Mouse (Mus musculus): ENCODE measurements around the gene Prkd2. TPM values are rescaled to one million over a fixed set of nuclear protein-coding genes. Genes with fewer than 3 reads are reported as not detected.

Gene Prkd2
- polyA plus RNA-seq, 2 experiments, result 1.8 to 2.5 TPM

- H3K9me3 ChIP-seq (ENCODE audit: control insufficient read depth, low read length), result no peaks in the 10 kb centered on the region
- H3K4me2 ChIP-seq (ENCODE audit: low read depth), result no peak overlapping the region
- no peak for DNase-seq (ENCODE audit: low read depth in 3 of 3, low spot score in 3 of 3)
- H3K27me3 ChIP-seq (ENCODE audit: control insufficient read depth, insufficient read depth, low read length), result peaks cover 20% of the 10 kb centered on the region
- no peaks in the 10 kb centered on the region for H3K36me3 ChIP-seq (replicated peaks; ENCODE audit: control insufficient read depth, insufficient read depth, low read depth)
- H3K4me3 ChIP-seq (ENCODE audit: insufficient read depth in 1 of 2, low read depth in 2 of 2, low read length in 2 of 2), result no peak overlapping the region
- H3K9ac ChIP-seq (replicated peaks), result no peak overlapping the region
- H3K27ac ChIP-seq, result no peak overlapping the region
- TF ChIP-seq CTCF (IDR thresholded peaks at IDR 0.05; ENCODE audit: low read depth), result no peak
- TF ChIP-seq EP300 (IDR thresholded peaks at IDR 0.05; ENCODE audit: low read depth), result no peak
- no peak for ATAC-seq (ENCODE audit: insufficient read depth)
- WGBS (ENCODE audit: insufficient replicate concordance), result 77% methylated on average over 9 of the region's 9 CpGs
- H3K4me1 ChIP-seq (replicated peaks; ENCODE audit: control insufficient read depth in 2 of 2, insufficient read depth in 2 of 2, low read length in 1 of 2), result no peaks in the 10 kb centered on the region
These were observed 34.1 kb upstream of the Prkd2 start for GRCm38 (mm10) chr7:16808647-16809046.

GRCm38 (mm10) chr7:16809739-16810138, 33.0 kb upstream of the Prkd2 start:
- Histone ChIP-seq H3K36me3 (replicated peaks; ENCODE audit: control insufficient read depth, insufficient read depth, low read depth) (no peaks in the 10 kb centered on the region), H3K4me1 (replicated peaks; ENCODE audit: control insufficient read depth in 2 of 2, insufficient read depth in 2 of 2, low read length in 1 of 2) (no peaks in the 10 kb centered on the region), H3K4me2 (ENCODE audit: low read depth) (no peak overlapping the region), H3K4me3 (ENCODE audit: insufficient read depth in 1 of 2, low read depth in 2 of 2, low read length in 2 of 2) (no peak overlapping the region), H3K27me3 (ENCODE audit: control insufficient read depth, insufficient read depth, low read length) (peaks cover 20% of the 10 kb centered on the region), H3K27ac (no peak overlapping the region), H3K9ac (replicated peaks) (no peak overlapping the region), H3K9me3 (ENCODE audit: control insufficient read depth, low read length) (no peaks in the 10 kb centered on the region)
- ATAC-seq (ENCODE audit: insufficient read depth) (no peak; the same call in 1 of the 2 replicates), DNase-seq (ENCODE audit: low read depth in 3 of 3, low spot score in 3 of 3) (peak; percentile 44 to 60 (median 46))
- 19% methylated on average over 10 of the region's 10 CpGs for WGBS (ENCODE audit: insufficient replicate concordance)
- TF ChIP-seq EP300 (IDR thresholded peaks at IDR 0.05; ENCODE audit: low read depth) (no peak), CTCF (IDR thresholded peaks at IDR 0.05; ENCODE audit: low read depth) (peak; percentile 97)

- peaks cover 20% of the 10 kb centered on the region for H3K27me3 ChIP-seq (ENCODE audit: control insufficient read depth, insufficient read depth, low read length)
- H3K27ac ChIP-seq, result no peak overlapping the region
- no peaks in the 10 kb centered on the region for H3K36me3 ChIP-seq (replicated peaks; ENCODE audit: control insufficient read depth, insufficient read depth, low read depth)
- H3K9ac ChIP-seq (replicated peaks), result no peak overlapping the region
- H3K4me1 ChIP-seq (replicated peaks; ENCODE audit: control insufficient read depth in 2 of 2, insufficient read depth in 2 of 2, low read length in 1 of 2), result peaks cover 0 to under 1% of the 10 kb centered on the region in 2 experiments; a peak in 1 of 4 replicates
- WGBS (ENCODE audit: insufficient replicate concordance), result 58% methylated on average over 28 of the region's 28 CpGs
- DNase-seq (ENCODE audit: low read depth in 3 of 3, low spot score in 3 of 3) (no peak), ATAC-seq (ENCODE audit: insufficient read depth) (no peak)
- TF ChIP-seq CTCF (IDR thresholded peaks at IDR 0.05; ENCODE audit: low read depth), result no peak
- TF ChIP-seq EP300 (IDR thresholded peaks at IDR 0.05; ENCODE audit: low read depth), result no peak
- no peaks in the 10 kb centered on the region for H3K9me3 ChIP-seq (ENCODE audit: control insufficient read depth, low read length)
- no peak overlapping the region; the same call in 1 of the 2 replicates for H3K4me2 ChIP-seq (ENCODE audit: low read depth)
- H3K4me3 ChIP-seq (ENCODE audit: insufficient read depth in 1 of 2, low read depth in 2 of 2, low read length in 2 of 2), result no peak overlapping the region
These were observed 32.2 kb upstream of the Prkd2 start for GRCm38 (mm10) chr7:16810399-16810919.

GRCm38 (mm10) chr7:16810920-16811648, 31.6 kb upstream of the Prkd2 start:
- no peak for DNase-seq (ENCODE audit: low read depth in 3 of 3, low spot score in 3 of 3)
- no peak overlapping the region for H3K27ac ChIP-seq
- H3K4me1 ChIP-seq (replicated peaks; ENCODE audit: control insufficient read depth in 2 of 2, insufficient read depth in 2 of 2, low read length in 1 of 2), result peaks cover 4% of the 10 kb centered on the region in 2 experiments; a peak in 2 of 4 replicates
- no peak overlapping the region for H3K9ac ChIP-seq (replicated peaks)
- peaks cover 20% of the 10 kb centered on the region for H3K27me3 ChIP-seq (ENCODE audit: control insufficient read depth, insufficient read depth, low read length)
- ATAC-seq (ENCODE audit: insufficient read depth), result no peak
- WGBS (ENCODE audit: insufficient replicate concordance), result 25% methylated on average over 90 of the region's 90 CpGs
- H3K9me3 ChIP-seq (ENCODE audit: control insufficient read depth, low read length), result no peaks in the 10 kb centered on the region
- peak overlapping the region; percentile 41 for H3K4me2 ChIP-seq (ENCODE audit: low read depth)
- TF ChIP-seq EP300 (IDR thresholded peaks at IDR 0.05; ENCODE audit: low read depth), result no peak
- TF ChIP-seq CTCF (IDR thresholded peaks at IDR 0.05; ENCODE audit: low read depth), result peak; percentile 23; the same call in 1 of the 2 replicates
- H3K36me3 ChIP-seq (replicated peaks; ENCODE audit: control insufficient read depth, insufficient read depth, low read depth), result no peaks in the 10 kb centered on the region
- peak overlapping the region in 1 of 2 experiments; percentile 11; a peak in 1 of 4 replicates for H3K4me3 ChIP-seq (ENCODE audit: insufficient read depth in 1 of 2, low read depth in 2 of 2, low read length in 2 of 2)

- peaks cover 20% of the 10 kb centered on the region for H3K27me3 ChIP-seq (ENCODE audit: control insufficient read depth, insufficient read depth, low read length)
- ATAC-seq (ENCODE audit: insufficient read depth) (no peak), DNase-seq (ENCODE audit: low read depth in 3 of 3, low spot score in 3 of 3) (no peak)
- no peak overlapping the region for H3K9ac ChIP-seq (replicated peaks)
- 41% methylated on average over 17 of the region's 17 CpGs for WGBS (ENCODE audit: insufficient replicate concordance)
- H3K4me1 ChIP-seq (replicated peaks; ENCODE audit: control insufficient read depth in 2 of 2, insufficient read depth in 2 of 2, low read length in 1 of 2), result peaks cover 4% of the 10 kb centered on the region in 2 experiments; a peak in 2 of 4 replicates
- TF ChIP-seq EP300 (IDR thresholded peaks at IDR 0.05; ENCODE audit: low read depth), result no peak
- H3K4me3 ChIP-seq (ENCODE audit: insufficient read depth in 1 of 2, low read depth in 2 of 2, low read length in 2 of 2), result no peak overlapping the region
- no peaks in the 10 kb centered on the region for H3K36me3 ChIP-seq (replicated peaks; ENCODE audit: control insufficient read depth, insufficient read depth, low read depth)
- no peaks in the 10 kb centered on the region for H3K9me3 ChIP-seq (ENCODE audit: control insufficient read depth, low read length)
- H3K4me2 ChIP-seq (ENCODE audit: low read depth), result peak overlapping the region; percentile 41; the same call in 1 of the 2 replicates
- H3K27ac ChIP-seq, result no peak overlapping the region
These were observed 31.0 kb upstream of the Prkd2 start for GRCm38 (mm10) chr7:16811649-16812070.
